Mouse (Mus musculus) C2C12 (cell line): ENCODE measurements at regions not wholly inside any gene's neighbourhood (a gene's known extent, or its start where the extent isn't known, plus 50 kb on each side); places are given as distances from the start of the nearest gene placed in this dataset.

Experiments used
- CTCF ChIP-seq: IDR thresholded peaks from one replicate; pipeline ENCODE4 v1.5.1; 2011; ENCODE audit not compliant: control insufficient read depth, insufficient read depth, insufficient read length
- MYOD1 ChIP-seq: IDR thresholded peaks from one replicate; pipeline ENCODE4 v1.6.1; 2011; ENCODE audit warnings: low read depth; ENCODE audit not compliant: control insufficient read depth, insufficient read length
- MYOG ChIP-seq: IDR thresholded peaks from one replicate; pipeline ENCODE4 v1.6.1; 2011; ENCODE audit not compliant: control insufficient read depth, insufficient read length; ENCODE audit errors: extremely low read depth

- no peak for TF ChIP-seq MYOD1
- TF ChIP-seq CTCF, result no peak
- TF ChIP-seq MYOG, result no peak
Observed at GRCm38 (mm10) chr14:17055741-17056140, 236.8 kb upstream of the Rarb start.
